Mouse (Mus musculus) 3T3-L1 (cell line): Measurements from ENCODE around the gene Eml1.

Experiments used
- DNase-seq: peaks from one replicate; pipeline ENCODE4 v3.0.0-alpha.2; 2015; ENCODE audit warnings: low read depth, low spot score

Eml1 gene

DNA sequence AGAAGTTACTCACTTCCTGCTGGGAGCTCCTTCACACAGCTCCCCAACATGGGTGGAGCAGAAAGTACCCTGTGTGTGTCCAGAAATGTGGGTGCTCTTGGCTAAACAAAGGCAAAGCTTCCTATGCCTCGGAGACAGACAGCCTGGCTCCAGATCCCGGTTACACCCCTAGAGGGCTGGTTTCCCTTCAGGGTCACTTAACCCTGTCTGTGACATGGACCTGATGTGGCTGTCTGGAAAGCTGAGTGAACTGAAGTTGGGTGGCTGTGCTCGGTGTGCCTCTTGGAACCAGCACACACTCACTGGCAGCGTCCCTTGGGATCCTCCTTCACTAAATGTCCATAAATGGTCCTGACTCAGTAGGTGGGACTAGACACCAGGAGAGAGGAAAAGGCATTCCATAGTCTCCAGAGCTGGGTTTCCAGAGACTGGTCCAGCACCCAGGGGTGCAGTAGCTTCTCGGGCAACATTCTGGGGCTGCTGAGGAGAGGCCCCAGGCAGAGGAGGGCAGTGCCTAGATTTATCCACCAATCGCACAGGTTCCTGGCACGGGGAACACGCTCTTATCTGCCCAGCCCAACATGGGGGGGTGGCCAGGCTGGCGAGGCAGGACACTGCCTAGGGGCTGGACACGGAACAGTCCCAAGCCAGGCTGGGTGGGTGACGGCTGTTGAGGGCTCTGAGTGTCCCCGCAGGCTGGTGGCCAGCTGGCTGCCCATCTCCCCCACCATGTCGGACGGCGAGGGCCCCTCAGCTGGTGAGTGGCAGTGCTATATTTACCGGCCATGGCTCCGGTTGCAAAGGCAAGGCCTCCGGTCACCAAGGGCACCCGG, at the start of gene Eml1:
TSS of gene Eml1 (plus strand) at position 362 of the 833 bp plus-strand sequence.
- DNase-seq, result peak; percentile 25

DNA sequence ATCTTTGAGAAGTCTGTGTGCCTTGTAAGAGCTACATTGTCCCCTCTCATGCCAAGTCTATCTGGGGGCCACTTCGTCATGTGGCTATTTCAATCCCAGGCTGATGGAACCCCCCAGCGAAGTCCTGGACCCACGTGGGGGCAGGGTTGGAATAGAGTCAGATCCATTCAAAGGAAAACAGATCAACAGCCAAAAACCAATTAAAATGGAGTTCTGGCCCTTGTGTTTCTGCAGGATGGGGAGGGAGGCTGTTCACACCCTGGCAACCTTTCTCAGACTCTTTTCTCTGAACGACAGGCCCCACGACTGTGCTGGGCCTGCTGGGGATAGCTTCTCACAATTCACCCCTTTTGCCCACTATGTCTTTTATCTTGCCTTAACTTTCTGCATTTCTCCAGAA, 44.4 kb upstream of the Eml1 start:
- no peak for DNase-seq

DNA sequence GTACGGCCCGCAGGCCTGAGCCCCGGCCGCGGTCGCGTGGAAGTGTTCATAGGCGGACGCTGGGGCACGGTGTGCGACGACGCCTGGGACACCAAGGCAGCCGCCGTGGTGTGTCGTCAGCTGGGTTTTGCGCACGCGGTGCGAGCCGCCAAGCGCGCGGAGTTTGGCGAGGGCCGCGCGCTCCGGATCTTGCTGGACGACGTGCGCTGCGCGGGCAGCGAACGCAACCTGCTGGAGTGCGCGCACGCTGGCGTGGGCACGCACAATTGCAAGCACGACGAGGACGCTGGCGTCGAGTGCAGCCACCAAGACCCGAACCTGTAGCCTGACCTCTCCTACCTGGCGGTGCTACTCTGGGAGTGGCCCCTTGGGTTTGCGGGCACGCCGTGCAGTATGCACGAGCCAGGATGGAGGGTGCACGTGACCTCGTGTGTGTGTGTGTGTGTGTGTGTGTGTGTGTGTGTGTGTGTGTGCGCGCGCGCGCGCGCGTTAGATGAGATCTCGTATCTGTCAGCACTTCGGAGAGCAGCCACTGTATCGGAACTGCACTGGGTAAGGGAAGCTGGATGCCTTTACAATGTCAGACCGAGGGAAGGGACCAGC, 42.8 kb upstream of the Eml1 start:
- DNase-seq, result no peak

DNA sequence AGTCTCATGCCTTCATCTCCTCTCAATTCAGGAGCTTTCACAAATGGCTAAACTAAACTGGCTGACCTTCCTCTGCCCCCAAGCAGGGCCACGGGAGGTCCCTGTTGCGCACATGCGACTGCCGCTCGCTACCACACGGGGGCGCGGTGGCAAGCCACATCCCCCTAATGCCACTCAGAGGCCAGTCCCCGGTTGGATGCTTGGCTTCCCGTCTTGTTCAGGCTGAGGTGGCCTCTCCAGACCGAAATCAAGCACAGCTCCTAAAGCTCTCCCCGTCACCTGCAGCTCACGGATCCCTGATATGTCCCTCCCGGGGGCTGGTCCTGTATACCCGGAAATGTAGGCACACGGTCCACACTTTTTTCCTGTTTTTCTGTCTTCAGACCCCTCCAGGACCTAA, 37.7 kb upstream of the Eml1 start:
- peak; percentile 86 for DNase-seq

DNA sequence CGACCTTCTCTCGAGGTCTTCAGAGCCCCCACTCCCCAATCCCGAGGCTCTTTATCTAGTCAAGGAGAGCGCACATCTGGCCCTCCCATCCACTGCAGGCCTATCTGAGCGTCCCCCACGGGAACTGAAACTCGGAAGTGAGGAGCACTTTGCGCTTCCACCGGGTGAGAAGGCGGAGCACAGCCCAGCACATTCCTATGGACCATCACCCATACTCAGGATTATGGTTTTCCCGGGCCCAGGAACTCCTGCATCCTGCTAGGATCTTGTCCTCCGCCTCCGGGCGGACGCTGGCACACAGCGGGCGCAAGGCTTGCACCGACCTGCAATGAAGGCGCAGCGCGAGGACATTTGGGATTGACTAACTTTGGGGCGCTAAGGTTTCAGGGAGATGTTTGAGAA, 37.3 kb upstream of the Eml1 start:
- peak; percentile 44 for DNase-seq

DNA sequence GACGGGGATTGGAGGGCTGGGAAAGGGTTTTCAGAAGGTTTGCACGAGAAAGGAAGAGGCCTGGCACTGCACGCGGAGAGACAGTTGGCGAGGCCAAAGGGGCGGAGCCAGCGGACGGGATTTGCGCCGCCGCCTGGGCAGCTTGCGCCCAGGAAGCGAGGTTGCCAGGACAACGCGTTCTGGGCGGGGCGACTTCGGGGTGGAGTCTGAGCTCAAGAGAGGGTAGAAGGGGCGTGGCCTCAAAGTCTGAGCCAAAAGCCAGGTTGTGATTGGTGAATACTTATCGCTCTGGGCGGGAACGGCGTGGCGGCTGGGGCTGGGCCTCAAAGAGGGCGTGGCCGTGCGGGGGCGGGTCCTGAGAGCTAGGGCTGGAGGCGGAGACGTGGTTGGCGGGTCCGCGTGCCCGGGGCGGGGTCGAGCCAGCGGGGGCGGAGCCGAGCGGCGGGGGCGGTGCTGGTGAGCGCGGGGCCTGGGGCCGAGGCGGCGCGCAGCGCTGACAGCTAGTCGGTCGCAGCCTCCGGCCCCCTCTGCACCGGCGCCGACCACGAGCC, 36.8 kb upstream of the Eml1 start, which contains the start of gene Cyp46a1:
TSS of gene Cyp46a1 (plus strand) at position 487 of the 551 bp plus-strand sequence.
- DNase-seq, result peak; percentile 99

DNA sequence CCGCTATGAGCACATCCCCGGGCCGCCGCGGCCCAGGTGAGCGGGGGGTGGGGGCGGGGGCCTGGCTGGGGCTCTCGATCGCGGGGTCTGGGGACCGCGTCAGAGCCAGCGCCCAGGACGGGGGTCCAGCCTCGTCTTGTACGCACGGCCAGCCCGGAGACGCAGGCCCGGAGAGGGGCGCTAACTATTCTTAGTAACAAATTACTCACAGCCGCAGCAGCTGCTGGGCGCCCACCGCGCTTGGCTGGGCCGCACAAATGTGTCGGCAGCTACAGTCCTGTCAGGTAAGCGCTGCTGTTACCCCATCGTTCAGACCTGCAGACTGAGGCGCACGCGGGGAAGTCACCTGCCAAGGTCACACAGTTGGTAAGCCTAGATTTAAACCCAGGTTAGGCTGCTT, 36.2 kb upstream of the Eml1 start:
- DNase-seq, result no peak

DNA sequence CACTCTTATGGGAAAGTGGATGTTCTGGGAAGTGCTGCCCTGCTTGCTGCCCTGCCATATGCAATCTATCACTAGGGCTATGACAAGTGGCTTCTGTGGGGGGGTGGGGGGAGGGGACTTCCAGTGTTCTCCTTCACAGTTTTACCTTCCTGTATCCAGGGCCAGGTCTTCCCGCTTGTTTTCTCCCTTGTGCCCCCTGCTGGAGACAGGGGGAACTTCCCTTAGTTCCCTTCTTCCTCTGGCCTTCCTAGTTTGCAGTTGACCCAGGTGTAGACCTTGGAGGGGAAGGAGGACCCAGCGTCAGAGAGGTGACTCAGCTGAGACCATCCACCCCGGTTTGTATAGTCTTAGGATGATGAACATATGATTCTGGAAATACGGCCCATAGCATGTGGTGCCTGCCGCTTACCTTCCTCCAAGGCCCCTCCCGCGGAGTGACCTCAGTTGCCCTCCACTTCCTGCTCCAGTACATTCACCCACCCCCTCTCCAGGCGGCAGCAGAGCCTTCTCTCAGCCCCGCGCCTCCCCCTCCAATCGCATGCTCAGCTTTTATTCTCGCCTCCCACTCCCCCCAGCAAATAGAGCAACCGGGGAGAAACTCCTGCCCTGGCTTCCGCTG, 32.1 kb upstream of the Eml1 start:
- peak; percentile 15 for DNase-seq

DNA sequence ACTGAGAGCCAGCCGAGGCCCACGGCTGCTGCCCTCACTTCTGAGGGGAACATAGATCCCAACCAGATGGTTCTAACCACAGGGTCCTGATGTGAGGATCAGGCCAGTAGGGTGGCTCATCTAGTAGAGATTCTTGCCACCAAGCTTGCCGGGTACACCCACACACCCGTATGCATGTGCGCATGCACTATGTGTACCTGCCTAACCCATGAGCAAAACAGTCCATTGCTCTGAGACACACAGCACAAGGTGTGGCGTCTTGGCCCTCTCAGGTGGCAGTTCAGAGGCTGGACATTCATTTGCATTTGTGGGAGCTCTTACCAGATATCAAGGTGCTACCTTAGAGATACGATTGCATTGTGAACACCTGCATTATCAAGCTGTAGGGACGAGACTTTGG, 22.6 kb upstream of the Eml1 start:
- no peak for DNase-seq

DNA sequence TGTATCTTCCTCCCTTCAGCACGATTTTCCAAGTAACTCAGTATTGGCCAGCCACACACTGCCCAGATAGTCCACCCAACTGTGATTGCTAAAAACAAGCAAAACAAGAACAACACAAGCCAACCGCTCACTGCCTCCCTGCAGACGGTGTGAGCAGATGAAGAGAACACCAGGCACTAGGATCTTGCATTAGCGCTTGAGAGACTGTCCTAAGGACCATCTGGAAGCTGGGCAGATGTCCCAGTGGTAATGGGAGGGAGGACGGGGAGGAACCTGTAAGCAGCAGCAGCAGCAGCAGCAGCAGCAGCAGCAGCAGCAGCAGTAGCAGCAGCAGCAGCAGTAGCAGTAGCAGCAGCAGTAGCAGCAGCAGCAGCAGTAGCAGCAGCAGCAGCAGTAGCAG, 21.7 kb upstream of the Eml1 start:
- no peak for DNase-seq

DNA sequence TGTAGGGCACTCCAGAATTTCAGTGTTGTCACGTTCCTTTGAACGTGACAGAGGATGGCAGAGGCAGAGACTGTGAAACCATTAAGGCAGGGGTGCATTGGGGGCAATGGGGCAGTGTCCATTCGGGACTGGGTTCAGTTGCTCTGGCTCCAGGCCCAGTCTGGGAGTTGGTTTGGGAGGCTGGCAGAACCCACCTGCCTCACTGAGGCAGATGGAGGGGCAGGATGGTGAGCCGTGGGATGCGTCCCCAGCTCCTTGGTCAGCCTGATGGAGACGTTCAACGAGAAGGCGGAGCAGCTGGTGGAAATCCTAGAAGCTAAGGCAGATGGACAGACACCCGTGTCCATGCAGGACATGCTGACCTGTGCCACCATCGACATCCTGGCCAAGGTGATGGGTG, 19.8 kb upstream of the Eml1 start:
- no peak for DNase-seq

DNA sequence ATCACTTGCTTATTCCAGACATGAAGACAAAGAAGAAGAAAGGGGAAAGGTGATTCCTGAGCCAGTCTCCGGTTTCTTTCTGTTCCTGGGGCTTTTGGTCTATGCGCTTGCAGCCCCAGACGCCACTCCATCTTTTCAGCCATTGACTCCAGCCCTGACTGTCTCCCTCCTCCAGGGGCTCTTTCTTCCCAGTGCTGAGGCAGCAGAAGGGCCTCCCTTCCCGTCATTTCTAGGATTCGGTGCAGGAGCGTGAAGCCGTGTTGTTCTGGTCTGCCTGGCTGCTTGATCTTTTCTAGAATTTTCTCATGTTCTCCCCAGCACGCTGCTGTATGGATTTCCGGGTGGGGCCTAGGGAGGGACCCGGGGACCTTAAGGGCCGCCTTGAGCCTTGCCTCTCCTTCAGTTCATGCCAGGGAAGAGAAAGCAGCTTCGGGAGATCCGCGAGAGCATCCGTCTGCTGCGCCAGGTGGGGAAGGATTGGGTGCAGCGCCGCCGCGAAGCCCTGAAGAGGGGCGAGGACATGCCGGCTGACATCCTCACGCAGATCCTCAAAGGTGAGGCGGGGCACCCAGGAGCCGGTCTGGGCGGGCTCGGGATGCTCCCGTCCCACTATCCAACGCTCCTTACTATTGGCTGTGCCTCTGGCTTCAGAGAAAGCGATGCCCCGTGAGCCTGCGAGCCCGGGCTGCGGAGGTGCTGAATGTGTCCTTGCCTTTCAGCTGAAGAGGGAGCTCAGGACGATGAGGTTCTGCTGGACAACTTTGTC, 18.2 kb upstream of the Eml1 start:
- no peak for DNase-seq

DNA sequence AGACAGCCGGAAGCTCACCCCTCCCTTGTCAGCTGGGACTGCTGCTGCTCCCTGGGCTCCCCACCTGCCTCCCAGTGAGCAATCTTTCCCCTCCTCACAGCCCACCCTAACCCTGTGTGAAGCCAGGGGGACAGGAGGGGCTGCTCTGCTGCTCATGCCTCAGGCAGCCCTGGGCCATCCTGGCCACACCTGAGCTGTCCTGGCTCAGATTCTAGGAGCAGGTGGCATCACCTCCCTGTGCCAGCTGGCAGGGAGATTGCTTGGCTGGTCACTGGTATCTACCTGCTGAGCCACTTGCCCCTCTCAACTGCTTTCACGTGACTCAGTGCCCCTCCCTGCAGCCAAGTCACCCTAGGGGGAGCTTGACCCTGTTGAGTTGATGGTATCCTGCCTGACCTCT, 16.5 kb upstream of the Eml1 start:
- no peak for DNase-seq

DNA sequence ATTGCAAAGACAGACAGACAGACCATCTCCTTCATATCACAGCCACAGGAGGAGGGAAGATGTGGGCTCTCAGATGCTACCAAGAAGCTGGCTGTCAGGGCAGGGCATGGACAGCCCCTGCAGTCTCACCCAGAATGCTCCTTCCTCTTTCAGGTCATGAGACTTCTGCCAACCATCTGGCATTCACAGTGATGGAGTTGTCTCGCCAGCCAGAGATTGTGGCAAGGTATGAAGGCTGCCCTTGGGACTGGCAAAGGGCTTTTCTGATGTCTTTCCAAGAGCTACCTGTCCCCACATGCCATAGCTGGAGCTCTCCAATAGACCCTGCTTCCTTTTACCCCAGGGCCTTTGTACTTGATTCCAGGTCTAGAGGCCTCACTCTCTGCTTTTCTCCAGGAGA, 15.5 kb upstream of the Eml1 start:
- no peak for DNase-seq

DNA sequence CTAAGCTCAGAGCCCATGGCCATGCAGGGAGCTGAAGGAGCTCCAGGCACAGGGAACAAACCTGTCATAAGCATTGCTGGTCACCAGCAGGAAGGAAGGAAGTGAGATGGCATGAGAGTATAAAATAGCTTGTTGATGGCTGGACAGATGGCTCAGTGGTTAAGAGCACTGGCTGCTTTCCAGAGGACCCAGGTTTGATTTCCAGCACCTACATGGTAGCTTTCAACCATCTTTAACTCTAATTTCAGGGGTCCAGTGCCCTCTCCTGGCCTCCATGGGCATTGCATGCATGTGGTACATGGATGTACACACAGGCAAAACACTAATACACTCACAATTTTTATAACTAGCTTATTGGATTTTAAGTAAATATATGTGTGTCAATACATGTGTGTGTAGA, 14.8 kb upstream of the Eml1 start:
- no peak for DNase-seq

DNA sequence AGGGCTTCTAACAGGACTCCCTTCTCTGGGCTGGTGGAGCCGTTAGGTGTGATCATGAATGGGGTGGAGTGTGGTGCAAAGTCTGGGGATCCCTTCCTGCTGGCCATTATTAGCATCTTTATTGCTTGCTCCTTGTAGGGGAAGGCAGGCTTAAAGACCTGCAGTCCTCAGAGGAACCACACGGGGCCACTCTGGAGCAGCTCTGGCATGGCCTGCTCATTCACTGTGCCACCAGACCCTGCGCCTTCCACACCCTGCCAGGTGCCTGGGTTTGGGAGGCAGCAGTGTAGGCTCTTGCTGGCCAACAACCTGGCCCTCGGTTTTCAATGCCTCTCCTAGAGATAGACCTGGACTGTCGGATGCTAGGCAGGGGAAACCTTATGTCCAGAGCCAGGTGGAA, 7.0 kb upstream of the Eml1 start:
- DNase-seq, result peak; percentile 91

DNA sequence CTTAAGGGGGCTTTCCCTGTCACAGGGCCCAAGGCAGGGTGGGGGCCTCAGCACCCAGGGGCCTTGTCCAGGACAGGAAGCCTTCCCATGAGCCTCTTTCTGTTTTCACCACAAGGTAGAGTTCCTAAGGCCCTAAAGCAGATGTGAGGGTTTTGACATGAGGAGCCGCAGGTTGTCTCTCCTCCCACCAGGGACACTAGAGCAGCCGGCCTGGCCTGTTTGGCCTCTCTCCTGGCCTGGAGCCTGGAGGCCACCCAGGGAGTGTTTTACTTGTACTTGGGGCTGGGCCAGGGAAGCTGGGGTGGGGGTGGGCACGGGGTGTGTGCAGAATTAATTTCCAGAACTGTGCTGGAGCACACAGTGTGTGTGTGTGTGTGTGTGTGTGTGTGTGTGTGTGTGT, 5.4 kb upstream of the Eml1 start:
- DNase-seq, result peak; percentile 65

DNA sequence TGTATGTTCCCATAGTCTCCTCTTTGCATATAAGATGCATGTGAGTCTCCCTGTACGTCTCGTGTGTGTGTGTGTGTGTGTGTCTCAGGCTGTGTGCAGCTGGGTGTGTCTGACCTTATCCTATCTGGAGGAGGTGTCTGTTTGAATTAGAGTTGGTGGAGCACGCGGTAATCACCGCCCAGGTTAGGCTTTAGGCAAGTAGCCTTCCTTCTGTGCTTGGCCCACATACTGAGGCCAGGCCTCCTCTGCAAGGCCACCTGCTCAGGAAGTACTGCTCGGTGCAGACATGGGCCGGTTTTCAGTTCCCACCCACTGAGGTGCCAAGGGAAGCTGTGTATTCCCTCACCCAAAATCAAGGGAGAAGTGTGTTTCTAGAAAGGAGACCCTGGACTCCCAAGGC, 4.9 kb upstream of the Eml1 start:
- no peak for DNase-seq

DNA sequence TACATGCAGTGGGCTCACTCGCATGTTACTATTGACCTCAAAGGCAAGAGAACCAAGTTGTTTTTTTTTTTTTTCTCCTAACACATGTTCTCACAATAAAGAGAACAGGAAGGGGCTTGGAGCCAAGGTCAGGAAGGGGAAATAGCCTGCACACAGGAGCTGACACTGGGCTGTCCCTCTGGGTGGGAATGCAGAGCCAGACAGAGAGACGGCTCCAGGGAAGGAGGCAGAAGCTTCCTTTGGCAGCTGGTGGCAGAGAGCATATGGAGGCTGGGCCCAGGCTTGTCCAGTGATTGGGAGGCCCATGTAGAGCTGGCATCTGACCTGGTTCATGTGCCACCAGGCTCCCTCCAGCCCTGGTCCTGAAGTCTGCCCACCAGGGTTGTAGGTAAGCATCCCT, 2.8 kb upstream of the Eml1 start:
- no peak for DNase-seq

DNA sequence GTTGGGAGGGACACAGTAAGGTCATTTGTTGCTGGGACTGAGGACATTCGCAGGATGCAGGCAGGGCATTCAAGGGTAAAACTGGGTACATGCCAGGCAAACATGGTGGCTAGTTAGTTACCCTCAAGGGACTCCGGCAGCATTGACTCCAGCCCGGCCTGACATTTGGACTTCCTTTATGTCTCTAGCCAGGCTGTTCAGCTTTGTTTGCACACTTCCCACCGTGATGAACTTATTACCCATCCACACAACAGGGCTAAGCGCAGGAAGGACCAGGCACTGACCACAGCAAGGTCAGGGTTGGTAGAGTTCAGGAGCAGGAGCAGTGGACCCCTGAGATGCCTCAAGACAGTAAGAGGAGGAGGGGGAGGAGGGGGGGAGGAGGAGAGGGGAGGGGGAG, 1.8 kb upstream of the Eml1 start:
- no peak for DNase-seq

DNA sequence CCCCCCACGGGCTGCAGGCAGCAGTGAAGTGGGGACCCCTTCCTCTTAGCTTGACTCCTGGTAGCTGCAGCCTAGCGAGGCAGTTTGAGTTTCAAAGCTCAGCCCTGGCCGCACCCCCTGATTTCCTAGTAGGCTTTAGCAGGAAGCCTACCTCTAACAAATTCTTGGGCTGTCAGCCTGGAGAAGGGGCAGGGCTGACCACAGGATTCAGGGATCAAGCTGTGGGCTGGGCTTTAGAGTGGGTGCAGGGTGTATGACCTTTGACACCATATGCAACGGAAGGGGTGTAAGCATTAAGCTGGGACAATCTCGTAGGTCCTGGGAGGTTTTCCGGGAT, 640 bp downstream of the Eml1 start:
- no peak for DNase-seq

DNA sequence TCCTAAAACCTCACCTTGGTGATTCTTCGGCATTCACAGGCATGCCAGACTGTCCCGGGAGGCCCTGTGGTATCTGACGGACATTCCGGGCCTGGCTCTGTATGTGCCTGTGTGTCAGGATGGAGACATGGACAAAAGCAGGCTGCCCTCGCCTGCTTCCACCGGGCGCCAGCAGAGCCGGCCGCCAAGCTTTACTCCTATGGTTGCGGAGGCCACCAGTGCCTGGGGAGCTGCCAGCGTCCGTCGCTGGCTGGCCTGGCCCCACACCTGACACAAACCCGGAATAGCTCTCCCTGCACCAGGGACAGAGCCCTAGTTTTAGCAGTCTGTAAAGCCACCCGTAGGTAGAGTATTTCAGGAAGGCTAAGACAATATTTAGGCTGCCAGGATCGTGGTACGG, 1.5 kb downstream of the Eml1 start:
- no peak for DNase-seq
